Comparison of ENCODE assay signal across 7 mouse cellular contexts in the genomic region with DNA sequence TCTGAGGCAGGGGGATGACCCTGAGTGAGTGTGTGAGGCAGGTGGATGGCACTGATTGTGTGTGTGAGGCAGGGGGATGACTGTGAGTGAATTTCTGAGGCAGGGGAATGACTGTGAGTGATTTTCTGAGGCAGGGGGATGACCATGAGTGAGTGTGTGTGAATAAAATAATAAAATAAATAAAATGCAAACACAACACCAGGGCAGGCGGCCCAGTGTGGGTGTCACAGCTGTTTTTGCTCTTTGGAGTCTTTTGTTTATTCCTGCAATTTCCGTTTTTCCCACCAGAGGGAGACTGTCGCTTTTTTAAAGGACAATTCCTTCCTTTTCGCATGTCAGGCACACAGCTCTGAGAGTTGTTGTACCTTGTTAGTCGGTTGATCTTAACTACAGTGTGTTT. TPM values are rescaled to one million over a fixed set of nuclear protein-coding genes. Genes with fewer than 3 reads are reported as not detected.
DNase-seq lines count a peak whose midpoint lies in the region; ATAC-seq and TF ChIP-seq lines count a peak whose summit lies in the region.
"Not testable (repeated sequence)": the region's sequence is repeated elsewhere in the genome, so short reads cannot be mapped to it uniquely, and the experiment has no call there.

No protein-coding gene starts in this region.

- H3K27me3 ChIP-seq in embryonic facial prominence, embryonic 11.5 days (ENCODE audit: control insufficient read depth, insufficient read depth, low read length); midbrain, embryonic 12.5 days; small intestine, adult 2 months (ENCODE audit: control insufficient read depth, insufficient read depth, low read length): not testable (repeated sequence)
- peaks cover 17% of the 10 kb centered on the region for H3K27me3 ChIP-seq in limb, embryonic 12.5 days

- peak overlapping the region; percentile 99 for H3K27ac ChIP-seq in bone marrow macrophage, adult 2 months (ENCODE audit: insufficient read depth, low read depth, low read length)
- H3K27ac ChIP-seq in embryonic facial prominence, embryonic 11.5 days (replicated peaks; ENCODE audit: low read depth, low read length); limb, embryonic 12.5 days; midbrain, embryonic 12.5 days (replicated peaks); small intestine, adult 2 months (ENCODE audit: insufficient read depth, low read depth, low read length): not testable (repeated sequence)

- ATAC-seq in embryonic facial prominence, embryonic 11.5 days (replicated peaks; ENCODE audit: insufficient number of reproducible peaks, low FRiP score, low TSS enrichment, low read depth); limb, embryonic 12.5 days (ENCODE audit: insufficient number of reproducible peaks, insufficient read depth, low FRiP score, low TSS enrichment, low read depth); midbrain, embryonic 12.5 days (ENCODE audit: low FRiP score, low read depth): not testable (repeated sequence)

- H3K9me3 ChIP-seq in embryonic facial prominence, embryonic 11.5 days (replicated peaks; ENCODE audit: control insufficient read depth, low read length); limb, embryonic 12.5 days; midbrain, embryonic 12.5 days: not testable (repeated sequence)

- TF ChIP-seq POLR2A in bone marrow macrophage, adult 2 months (IDR thresholded peaks at IDR 0.05; ENCODE audit: borderline replicate concordance, low read depth, low read length); small intestine, adult 2 months (IDR thresholded peaks at IDR 0.05; ENCODE audit: low read depth, low read length): not testable (repeated sequence)

- peaks cover 41% of the 10 kb centered on the region for H3K4me1 ChIP-seq in bone marrow macrophage, adult 2 months (ENCODE audit: control insufficient read depth, insufficient read depth, low read length)
- not testable (repeated sequence) for H3K4me1 ChIP-seq in embryonic facial prominence, embryonic 11.5 days (ENCODE audit: control insufficient read depth, insufficient read depth, low read length); midbrain, embryonic 12.5 days
- peaks cover 22% of the 10 kb centered on the region; the same call in 1 of the 2 replicates for H3K4me1 ChIP-seq in limb, embryonic 12.5 days (replicated peaks)
- peaks cover 21% of the 10 kb centered on the region for H3K4me1 ChIP-seq in small intestine, adult 2 months (ENCODE audit: control insufficient read depth, insufficient read depth, insufficient read length, low read length)

- H3K4me2 ChIP-seq in embryonic facial prominence, embryonic 11.5 days (ENCODE audit: low read depth, low read length) = not testable (repeated sequence)
- peak overlapping the region; percentile 73 for H3K4me2 ChIP-seq in limb, embryonic 12.5 days
- peak overlapping the region; percentile 69 for H3K4me2 ChIP-seq in midbrain, embryonic 12.5 days (replicated peaks)

- peak; percentile 91 for DNase-seq in embryonic facial prominence, embryonic 11.5 days (ENCODE audit: low spot score)
- DNase-seq in heart, adult 9 months (ENCODE audit: low spot score in 2 of 2) = peak; percentile 38 to 77
- DNase-seq in kidney, adult 18-20 months = peak; percentile 36

- not testable (repeated sequence) for H3K9ac ChIP-seq in embryonic facial prominence, embryonic 11.5 days (replicated peaks; ENCODE audit: low read length)
- H3K9ac ChIP-seq in limb, embryonic 12.5 days (replicated peaks) = 0 out of 2 replicates have a peak overlapping the region, but pooled peaks have one; percentile 23
- peak overlapping the region; percentile 50 for H3K9ac ChIP-seq in midbrain, embryonic 12.5 days (replicated peaks)

- WGBS in embryonic facial prominence, embryonic 11.5 days = 12% methylated on average over 5 of the region's 5 CpGs
- 10% methylated on average over 5 of the region's 5 CpGs for WGBS in limb, embryonic 12.5 days
- 7% methylated on average over 5 of the region's 5 CpGs for WGBS in midbrain, embryonic 12.5 days
- 5% methylated on average over 5 of the region's 5 CpGs for WGBS in small intestine, adult 2 months

- peak overlapping the region; percentile 72 for H3K4me3 ChIP-seq in bone marrow macrophage, adult 2 months (ENCODE audit: insufficient read depth, low read length)
- not testable (repeated sequence) for H3K4me3 ChIP-seq in embryonic facial prominence, embryonic 11.5 days (ENCODE audit: low read depth, low read length)
- peak overlapping the region; percentile 55 for H3K4me3 ChIP-seq in limb, embryonic 12.5 days (replicated peaks)
- peak overlapping the region; percentile 64 for H3K4me3 ChIP-seq in midbrain, embryonic 12.5 days
- peak overlapping the region; percentile 61; the same call in 1 of the 2 replicates for H3K4me3 ChIP-seq in small intestine, adult 2 months (ENCODE audit: low read depth, low read length)

- not testable (repeated sequence) for TF ChIP-seq CTCF in bone marrow macrophage, adult 2 months (IDR thresholded peaks at IDR 0.05; ENCODE audit: low read depth, low read length)
- TF ChIP-seq CTCF in small intestine, adult 2 months (IDR thresholded peaks at IDR 0.05; ENCODE audit: extremely low read depth, insufficient read length, insufficient replicate concordance, low read depth, low read length) = peak; percentile 17; the same call in 1 of the 2 replicates

- H3K36me3 ChIP-seq in embryonic facial prominence, embryonic 11.5 days (replicated peaks; ENCODE audit: control insufficient read depth, insufficient read depth, low read depth, low read length); limb, embryonic 12.5 days; midbrain, embryonic 12.5 days; small intestine, adult 2 months (ENCODE audit: control insufficient read depth, insufficient read depth, low read length): not testable (repeated sequence)

RNA-seq across cellular contexts. Expression of a gene that starts 42.5 kb away (rescaled TPM):
- polyA plus RNA-seq in bone marrow macrophage, adult 2 months (2012; ENCODE audit: insufficient read depth, insufficient read length, missing spikeins) = 6.0 and 6.5 TPM in 2 replicates
- polyA plus RNA-seq in embryonic facial prominence, embryonic 11.5 days (2014; fragmentation: Nextera tagmentation; extraction: Ambion mirVana) = 0.98 and 1.3 TPM in 2 replicates
- 1.3 and 1.5 TPM in 2 replicates for polyA plus RNA-seq in limb, embryonic 12.5 days (2016; fragmentation: Nextera tagmentation; extraction: Ambion mirVana)
- 0.72 and 1.6 TPM in 2 replicates for polyA plus RNA-seq in midbrain, embryonic 12.5 days (2016; fragmentation: Nextera tagmentation; extraction: Ambion mirVana)
- 1.2 and 1.3 TPM in 2 replicates for polyA plus RNA-seq in small intestine, adult 2 months (2012; rRNA removed)

RNA-seq across cellular contexts. Expression of a gene that starts 52.2 kb away (rescaled TPM):
- 1.3 TPM in 1 of 2 replicates, not detected in the other for polyA plus RNA-seq in bone marrow macrophage, adult 2 months (2012; ENCODE audit: insufficient read depth, insufficient read length, missing spikeins)
- polyA plus RNA-seq in embryonic facial prominence, embryonic 11.5 days (2014; fragmentation: Nextera tagmentation; extraction: Ambion mirVana) = not detected in 2 replicates
- not detected in 2 replicates for polyA plus RNA-seq in limb, embryonic 12.5 days (2016; fragmentation: Nextera tagmentation; extraction: Ambion mirVana)
- not detected in 2 replicates for polyA plus RNA-seq in midbrain, embryonic 12.5 days (2016; fragmentation: Nextera tagmentation; extraction: Ambion mirVana)
- not detected in 2 replicates for polyA plus RNA-seq in small intestine, adult 2 months (2012; rRNA removed)

Comparison
In these comparisons a context has a peak if more than half of its experiments do, and no peak if none do; other contexts are left out.
1. DNase-seq: peak in every context shown above with its lines; median percentile 91 in embryonic facial prominence, embryonic 11.5 days; 58 in heart, adult 9 months; 36 in kidney, adult 18-20 months.